Mouse (Mus musculus): ENCODE data around the gene Foxp4. TPM values are rescaled to one million over a fixed set of nuclear protein-coding genes. Genes with fewer than 3 reads are reported as not detected.
"Not testable (repeated sequence)": the region's sequence is repeated elsewhere in the genome, so short reads cannot be mapped to it uniquely, and the experiment has no call there.

Gene Foxp4
- total RNA-seq, 2 experiments from 2014 or later, result 24.8 to 25.6 TPM

GRCm38 (mm10) chr17:47851798-47852360, 72.6 kb downstream of the Foxp4 start:
- DNase-seq, result not testable (repeated sequence)

- DNase-seq, result no peak
Measured at GRCm38 (mm10) chr17:47850639-47851314, 73.7 kb downstream of the Foxp4 start.

- DNase-seq, result no peak
Measured at GRCm38 (mm10) chr17:47850035-47850434, 74.4 kb downstream of the Foxp4 start.

GRCm38 (mm10) chr17:47847985-47848384, 76.5 kb downstream of the Foxp4 start:
- no peak for DNase-seq

- no peak for DNase-seq
Measured at GRCm38 (mm10) chr17:47845609-47846008, 78.8 kb downstream of the Foxp4 start.

- DNase-seq, result no peak
Measured at GRCm38 (mm10) chr17:47843465-47843864, 81.0 kb downstream of the Foxp4 start.

GRCm38 (mm10) chr17:47841931-47842623, 82.4 kb downstream of the Foxp4 start:
- DNase-seq, result peak; percentile 94

- DNase-seq, result peak; percentile 59
Measured at GRCm38 (mm10) chr17:47841521-47841920, 82.9 kb downstream of the Foxp4 start.

- no peak for DNase-seq
Measured at GRCm38 (mm10) chr17:47837808-47838207, 86.6 kb downstream of the Foxp4 start.

- no peak for DNase-seq
Measured at GRCm38 (mm10) chr17:47834482-47834767, 90.0 kb downstream of the Foxp4 start, which contains the start of gene Mdfi. Gene Mdfi (minus strand): TSS chr17:47834691.

GRCm38 (mm10) chr17:47833628-47834481, 90.6 kb downstream of the Foxp4 start:
- no peak for DNase-seq

GRCm38 (mm10) chr17:47833029-47833627, 91.3 kb downstream of the Foxp4 start:
- peak; percentile 63 for DNase-seq

GRCm38 (mm10) chr17:47832501-47833028, 91.9 kb downstream of the Foxp4 start:
- no peak for DNase-seq

GRCm38 (mm10) chr17:47831772-47832171, 92.7 kb downstream of the Foxp4 start:
- DNase-seq, result no peak

GRCm38 (mm10) chr17:47831161-47831560, 93.3 kb downstream of the Foxp4 start:
- no peak for DNase-seq

- DNase-seq, result no peak
Measured at GRCm38 (mm10) chr17:47821339-47821738, 103.1 kb downstream of the Foxp4 start.

- DNase-seq, result no peak
Measured at GRCm38 (mm10) chr17:47818038-47818725, 106.3 kb downstream of the Foxp4 start.

All from adrenal gland, postnatal 10 days (tissue).